Mouse (Mus musculus) ES-Bruce4 (cell line): ENCODE data around the gene Klf16. TPM values are rescaled to one million over a fixed set of nuclear protein-coding genes. Genes with fewer than 3 reads are reported as not detected.

Experiments used
- H3K27ac ChIP-seq: 2 replicates; pipeline ENCODE4 v1.5.1; 2012; ENCODE audit warnings: low read length, inconsistent platforms; ENCODE audit not compliant: insufficient read depth
- H3K27me3 ChIP-seq: 2 replicates; pipeline ENCODE4 v1.6.1; 2012; ENCODE audit warnings: mild to moderate bottlenecking, low read length, inconsistent platforms; ENCODE audit not compliant: control insufficient read depth, poor library complexity, insufficient read depth, severe bottlenecking
- H3K36me3 ChIP-seq: 2 replicates; pipeline ENCODE4 v1.6.1; 2012; ENCODE audit warnings: inconsistent platforms, mild to moderate bottlenecking, low read length, moderate library complexity; ENCODE audit not compliant: control insufficient read depth, poor library complexity, insufficient read depth, severe bottlenecking
- H3K4me1 ChIP-seq: one replicate; pipeline ENCODE4 v1.8.1; 2011; ENCODE audit warnings: low read length; ENCODE audit not compliant: control insufficient read depth, insufficient read depth
- H3K4me3 ChIP-seq: 2 replicates; pipeline ENCODE4 v1.5.1; 2011; ENCODE audit warnings: low read depth, mild to moderate bottlenecking, low read length
- H3K9ac ChIP-seq: 2 replicates; pipeline ENCODE4 v1.6.1; 2012; ENCODE audit warnings: low read depth, mild to moderate bottlenecking, inconsistent platforms; ENCODE audit not compliant: poor library complexity, severe bottlenecking
- H3K9me3 ChIP-seq: replicated peaks from 2 replicates; pipeline ENCODE4 v1.6.1; 2012; ENCODE audit warnings: mild to moderate bottlenecking, low read length, inconsistent platforms; ENCODE audit not compliant: control insufficient read depth, poor library complexity, insufficient read depth, severe bottlenecking
- CTCF ChIP-seq: IDR thresholded peaks from one replicate; pipeline ENCODE4 v1.8.1; 2011; ENCODE audit warnings: low read depth, low read length
- EP300 ChIP-seq: IDR thresholded peaks from 2 replicates; pipeline ENCODE4 v1.6.1; 2011; ENCODE audit warnings: low read depth, low read length; ENCODE audit not compliant: insufficient read depth
- POLR2A ChIP-seq: IDR thresholded peaks from one replicate; pipeline ENCODE4 v1.8.1; 2011; ENCODE audit warnings: low read length; ENCODE audit not compliant: insufficient read depth
- polyA plus RNA-seq: library from polyadenylated mRNA; stranded (reverse); fragments of >200 nt; gene quantifications from 2 replicates; pipeline ENCODE4 v1.2.4, GENCODE M21; 2011; ENCODE audit warnings: low read depth; ENCODE audit not compliant: missing spikeins, insufficient read depth, insufficient read length

The Klf16 gene
- polyA plus RNA-seq, 1 experiment = 24.9 TPM

- Histone ChIP-seq H3K9me3 (no peaks in the 10 kb centered on the region), H3K36me3 (peaks cover 15% of the 10 kb centered on the region), H3K4me1 (no peaks in the 10 kb centered on the region), H3K9ac (no peak overlapping the region), H3K27me3 (no peaks in the 10 kb centered on the region), H3K27ac (no peak overlapping the region), H3K4me3 (no peak overlapping the region)
- no peak for TF ChIP-seq EP300
- TF ChIP-seq POLR2A = no peak
- no peak for TF ChIP-seq CTCF
Observed at GRCm38 (mm10) chr10:80543873-80544272, 33.2 kb downstream of the Klf16 start.

DNA sequence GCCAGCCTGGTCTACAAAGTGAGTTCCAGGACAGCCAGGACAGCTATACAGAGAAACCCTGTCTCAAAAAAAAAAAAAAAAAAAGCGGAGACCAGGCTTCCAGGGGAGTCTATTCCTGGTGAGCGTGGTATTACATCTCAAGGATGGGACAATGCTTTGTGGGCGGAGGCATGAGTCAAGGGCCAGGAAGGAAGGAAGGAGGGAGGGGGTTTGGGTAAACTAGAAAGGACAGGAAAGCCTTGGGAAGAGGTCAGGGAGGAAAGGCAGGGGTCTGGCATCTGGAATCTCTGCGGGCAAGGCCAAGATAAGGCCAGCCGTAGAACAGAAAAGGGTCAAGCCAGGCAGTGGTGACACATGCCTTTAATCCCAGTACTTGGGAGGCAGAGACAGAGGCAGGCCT is 37.6 kb downstream of the Klf16 start:
- peaks cover 10% of the 10 kb centered on the region for H3K36me3 ChIP-seq
- no peak overlapping the region for H3K4me3 ChIP-seq
- no peaks in the 10 kb centered on the region for H3K4me1 ChIP-seq
- no peaks in the 10 kb centered on the region for H3K9me3 ChIP-seq
- no peaks in the 10 kb centered on the region for H3K27me3 ChIP-seq
- no peak overlapping the region for H3K9ac ChIP-seq
- TF ChIP-seq POLR2A (no peak), EP300 (no peak), CTCF (no peak)
- H3K27ac ChIP-seq = peak overlapping the region; percentile 53; the same call in 1 of the 2 replicates

GRCm38 (mm10) chr10:80538710-80539394 is 38.3 kb downstream of the Klf16 start, which contains the start of gene Atp8b3:
Gene Atp8b3, minus strand, starts transcription at chr10:80539124.
- no peaks in the 10 kb centered on the region for H3K27me3 ChIP-seq
- H3K4me3 ChIP-seq = peak within 1 kb of the TSS; percentile 60
- H3K27ac ChIP-seq = peak within 1 kb of the TSS; percentile 53; the same call in 1 of the 2 replicates
- peaks cover 10% of the 10 kb centered on the region for H3K36me3 ChIP-seq
- TF ChIP-seq CTCF = peak; percentile 46
- no peak for TF ChIP-seq POLR2A
- no peak for TF ChIP-seq EP300
- H3K9ac ChIP-seq = peak within 1 kb of the TSS; percentile 77
- no peaks in the 10 kb centered on the region for H3K9me3 ChIP-seq
- H3K4me1 ChIP-seq = no peaks in the 10 kb centered on the region

DNA sequence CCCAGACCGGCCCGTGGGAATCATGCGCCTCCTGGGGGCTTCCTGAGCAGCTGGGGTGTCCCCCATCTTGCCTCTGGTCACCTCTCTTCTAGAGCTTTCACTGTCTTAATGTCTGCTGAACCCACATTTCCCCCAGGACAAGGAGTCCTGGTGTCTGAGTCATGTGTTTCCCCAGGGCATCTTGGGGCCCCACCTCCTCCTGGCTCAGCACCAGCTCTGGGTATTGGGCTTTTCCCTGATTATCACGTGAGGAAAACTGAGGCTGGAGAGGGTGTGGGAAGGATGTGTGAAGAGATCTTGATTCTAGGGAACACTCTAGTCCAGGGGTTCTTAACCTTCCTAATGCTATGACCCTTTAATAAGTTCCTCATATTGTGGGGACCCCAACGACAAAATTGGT is 38.9 kb downstream of the Klf16 start:
- Histone ChIP-seq H3K9ac (no peak overlapping the region), H3K27ac (no peak overlapping the region), H3K4me1 (no peaks in the 10 kb centered on the region), H3K36me3 (peaks cover 9% of the 10 kb centered on the region), H3K27me3 (no peaks in the 10 kb centered on the region), H3K9me3 (no peaks in the 10 kb centered on the region), H3K4me3 (no peak overlapping the region)
- no peak for TF ChIP-seq POLR2A

GRCm38 (mm10) chr10:80535711-80536110 is 41.4 kb downstream of the Klf16 start:
- H3K36me3 ChIP-seq = no peaks in the 10 kb centered on the region
- peak overlapping the region; percentile 53 for H3K4me3 ChIP-seq
- TF ChIP-seq EP300 (no peak), POLR2A (no peak), CTCF (no peak)
- no peaks in the 10 kb centered on the region for H3K4me1 ChIP-seq
- H3K27me3 ChIP-seq = no peaks in the 10 kb centered on the region
- no peaks in the 10 kb centered on the region for H3K9me3 ChIP-seq
- no peak overlapping the region for H3K27ac ChIP-seq
- H3K9ac ChIP-seq = 0 out of 2 replicates have a peak overlapping the region, but pooled peaks have one; percentile 21

DNA sequence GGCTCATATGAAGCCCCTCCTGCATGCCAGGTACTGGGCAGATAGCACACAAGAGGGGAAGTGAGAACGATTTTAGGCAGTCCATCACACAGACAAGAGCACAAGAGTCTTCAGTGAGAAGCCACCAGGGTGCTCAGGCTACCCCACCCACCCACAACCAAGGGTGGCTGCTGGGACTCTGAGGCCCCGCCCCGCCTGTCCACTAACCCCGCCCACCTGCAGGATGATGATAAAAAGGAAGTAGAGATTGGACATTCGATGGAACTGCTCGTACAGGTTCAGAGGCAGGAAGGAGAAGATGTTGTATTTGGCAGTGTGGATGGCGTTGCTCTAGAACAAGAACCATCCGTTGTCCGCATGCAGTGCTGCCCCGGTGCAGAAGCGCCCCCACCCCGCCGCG is 42.0 kb downstream of the Klf16 start:
- Histone ChIP-seq H3K27me3 (no peaks in the 10 kb centered on the region), H3K36me3 (no peaks in the 10 kb centered on the region), H3K9ac (no peak overlapping the region), H3K9me3 (no peaks in the 10 kb centered on the region), H3K27ac (no peak overlapping the region), H3K4me3 (peak overlapping the region; percentile 45), H3K4me1 (no peaks in the 10 kb centered on the region)
- TF ChIP-seq EP300 = no peak
- no peak for TF ChIP-seq CTCF
- TF ChIP-seq POLR2A = no peak
